Mouse (Mus musculus) stomach, postnatal 0 days (tissue): ENCODE data around the gene Ehhadh.

ENCODE experiments used
- CTCF ChIP-seq: IDR thresholded peaks from 2 replicates; pipeline ENCODE4 v1.5.1; 2016; ENCODE audit warnings: antibody characterized with exemption, low read depth, mild to moderate bottlenecking, moderate library complexity
- EP300 ChIP-seq: optimal IDR thresholded peaks from 2 replicates; pipeline ENCODE3; 2016; ENCODE audit warnings: antibody characterized with exemption

GRCm38 (mm10) chr16:21727897-21728364 is 59.7 kb downstream of the Ehhadh start:
- TF ChIP-seq CTCF, result peak; percentile 92
- TF ChIP-seq EP300, result no peak
